ENCODE assay signal across 10 mouse cellular contexts in genomic region chr12:98714757-98715156, GRCm38 (mm10). TPM values are rescaled to one million over a fixed set of nuclear protein-coding genes. Genes with fewer than 3 reads are reported as not detected.
A peak's percentile ranks its signal among the peaks of the same experiment; 100 is the strongest.
DNase-seq lines count a peak whose midpoint lies in the region; ATAC-seq and TF ChIP-seq lines count a peak whose summit lies in the region.
"Had no signal": no experiment of that assay in that cellular context is flagged by ENCODE, and none has a peak within 500 bp of the region (broad histone marks: within the 10 kb centered on the region; RNA-seq: fewer than 3 reads in every experiment).

No protein-coding gene starts in this region.

- peak overlapping the region; percentile 3; the same call in 1 of the 2 replicates for H3K4me2 ChIP-seq in lung, embryonic 14.5 days
- peak overlapping the region; percentile 77 for H3K4me2 ChIP-seq in myocyte (ENCODE audit: low read depth)
- H3K4me2 ChIP-seq: embryonic facial prominence, embryonic 15.5 days had no signal

- H3K27me3 ChIP-seq in lung, embryonic 14.5 days (ENCODE audit: insufficient read depth, low read length): no peaks in the 10 kb centered on the region
- no peaks in the 10 kb centered on the region for H3K27me3 ChIP-seq in kidney, adult 2 months (replicated peaks; ENCODE audit: control insufficient read depth, insufficient read depth, low read length)
- no peaks in the 10 kb centered on the region for H3K27me3 ChIP-seq in myocyte (ENCODE audit: control insufficient read depth, insufficient read depth, insufficient read length)
- H3K27me3 ChIP-seq: embryonic facial prominence, embryonic 15.5 days had no signal

- ATAC-seq in lung, embryonic 14.5 days (ENCODE audit: insufficient read depth): no peak

- DNase-seq in lung, embryonic 14.5 days: peak; percentile 8
- no peak for DNase-seq in lung, postnatal 14 days
- DNase-seq in adrenal gland, postnatal 36 days: peak; percentile 46 to 60
- peak; percentile 72 for DNase-seq in kidney, adult 2 months
- no peak for DNase-seq in ovary, postnatal 10 days (ENCODE audit: low spot score)
- DNase-seq in frontal cortex, postnatal 10 days (ENCODE audit: low spot score in 2 of 2): no peak
- no peak for DNase-seq in gastrocnemius, adult 8-10 months (ENCODE audit: low spot score in 2 of 2)
- DNase-seq: left cerebral cortex, postnatal 4 days had no signal

- no peak overlapping the region for H3K4me3 ChIP-seq in lung, embryonic 14.5 days (ENCODE audit: low read depth, low read length)
- H3K4me3 ChIP-seq in kidney, adult 2 months (ENCODE audit: insufficient read depth, low read depth, low read length): no peak overlapping the region
- H3K4me3 ChIP-seq in myocyte: no peak overlapping the region
- H3K4me3 ChIP-seq: embryonic facial prominence, embryonic 15.5 days had no signal

- no peak overlapping the region for H3K9ac ChIP-seq in lung, embryonic 14.5 days
- H3K9ac ChIP-seq: embryonic facial prominence, embryonic 15.5 days had no signal

- no peaks in the 10 kb centered on the region for H3K9me3 ChIP-seq in lung, embryonic 14.5 days (ENCODE audit: low read depth, low read length)
- H3K9me3 ChIP-seq: embryonic facial prominence, embryonic 15.5 days had no signal

- H3K79me2 ChIP-seq in myocyte (ENCODE audit: control insufficient read depth, insufficient read depth): peaks cover 41% of the 10 kb centered on the region

- TF ChIP-seq POLR2A in kidney, adult 2 months (IDR thresholded peaks at IDR 0.05; ENCODE audit: low read depth, low read length): no peak
- TF ChIP-seq POLR2A in myocyte (IDR thresholded peaks at IDR 0.05; ENCODE audit: insufficient read length, low read depth): no peak

- H3ac ChIP-seq in myocyte (ENCODE audit: control insufficient read depth, insufficient read length): no peak overlapping the region

- peak overlapping the region; percentile 73 for H3K27ac ChIP-seq in lung, embryonic 14.5 days (ENCODE audit: low read depth)
- peak overlapping the region; percentile 81 for H3K27ac ChIP-seq in kidney, adult 2 months (ENCODE audit: insufficient read depth, low read depth, low read length)
- H3K27ac ChIP-seq: embryonic facial prominence, embryonic 15.5 days had no signal

- 19% methylated on average over 11 of the region's 11 CpGs for WGBS in lung, embryonic 14.5 days
- WGBS in kidney, adult 2 months: 22% methylated on average over 11 of the region's 11 CpGs

- no peak for TF ChIP-seq CTCF in lung, embryonic 14.5 days (IDR thresholded peaks at IDR 0.05; ENCODE audit: low read depth)
- no peak for TF ChIP-seq CTCF in kidney, adult 2 months (conservative IDR thresholded peaks at IDR 0.05; ENCODE audit: insufficient read depth, insufficient read length, low read depth, low read length)

- peaks cover 7% of the 10 kb centered on the region; the same call in 1 of the 2 replicates for H3K4me1 ChIP-seq in lung, embryonic 14.5 days (ENCODE audit: insufficient read depth)
- H3K4me1 ChIP-seq in kidney, adult 2 months (ENCODE audit: control insufficient read depth, insufficient read depth, low read length): peaks cover 20% of the 10 kb centered on the region

- H3K36me3 ChIP-seq in lung, embryonic 14.5 days (ENCODE audit: insufficient read depth): 0 out of 2 replicates have a peak, but pooled peaks cover under 1% of the 10 kb centered on the region
- H3K36me3 ChIP-seq in kidney, adult 2 months (ENCODE audit: control insufficient read depth, insufficient read depth, low read length): no peaks in the 10 kb centered on the region
- no peaks in the 10 kb centered on the region for H3K36me3 ChIP-seq in myocyte (ENCODE audit: control insufficient read depth, insufficient read depth)
- H3K36me3 ChIP-seq: embryonic facial prominence, embryonic 15.5 days had no signal

TF ChIP-seq in myocyte, 11 proteins besides CTCF, POLR2A, EP300 and RAD21:
- TF ChIP-seq MYOG (IDR thresholded peaks at IDR 0.05; ENCODE audit: control insufficient read depth in 1 of 3, insufficient read depth in 1 of 3, insufficient read length in 2 of 3, low read depth in 2 of 3): no peak
- TF ChIP-seq TCF3 (IDR thresholded peaks at IDR 0.05; ENCODE audit: insufficient read length, low read depth): no peak
- no peak for TF ChIP-seq POLR2AphosphoS2 (IDR thresholded peaks at IDR 0.05; ENCODE audit: insufficient read length, low read depth)
- TF ChIP-seq MYOD1 (IDR thresholded peaks at IDR 0.05; ENCODE audit: control insufficient read depth in 1 of 3, insufficient read length in 2 of 3, low read depth in 2 of 3): no peak

RNA-seq across cellular contexts. Expression of gene Ptpn21, which starts 22.4 kb away (rescaled TPM):
- polyA plus RNA-seq in lung, embryonic 14.5 days (2014; fragmentation: Nextera tagmentation; extraction: Ambion mirVana): 13.4 and 14.5 TPM in 2 replicates
- 10 to 100 TPM; 20.2 to 23.6 TPM for total RNA-seq in adrenal gland, postnatal 36 days (2021)
- polyA plus RNA-seq in kidney, adult 2 months (2012; rRNA removed): 25.4 and 27.5 TPM in 2 replicates
- polyA plus RNA-seq in myocyte (2012; fragmentation: generic; extraction: Trizol): 30.1 TPM
- total RNA-seq in gastrocnemius, adult 8-10 months (2022): 10 to 100 TPM; 35.2 to 44.5 (median 39.7) TPM

RNA-seq across cellular contexts. Expression of gene Zc3h14, which starts 32.0 kb away (rescaled TPM):
- 154 and 155 TPM in 2 replicates for polyA plus RNA-seq in lung, embryonic 14.5 days (2014; fragmentation: Nextera tagmentation; extraction: Ambion mirVana)
- 10 to 100 TPM; 84.9 to 86.1 TPM for total RNA-seq in adrenal gland, postnatal 36 days (2021)
- 72.5 and 74.7 TPM in 2 replicates for polyA plus RNA-seq in kidney, adult 2 months (2012; rRNA removed)
- polyA plus RNA-seq in myocyte (2012; fragmentation: generic; extraction: Trizol): 35.9 TPM
- total RNA-seq in gastrocnemius, adult 8-10 months (2022): 10 to 100 TPM; 46.7 to 55.3 (median 49.1) TPM

Comparison
In these comparisons a context has a peak if more than half of its experiments do, and no peak if none do; other contexts are left out.
1. DNase-seq: peak in lung, embryonic 14.5 days (single experiment), adrenal gland, postnatal 36 days (2 of 2) and kidney, adult 2 months (single experiment); none in lung, postnatal 14 days (single experiment), ovary, postnatal 10 days (single experiment), frontal cortex, postnatal 10 days (0 of 2) and gastrocnemius, adult 8-10 months (0 of 2).